Mouse (Mus musculus) embryonic fibroblast, embryonic 13.5 days (primary cell): ENCODE results near the gene Sppl2c.

Source experiments
- CTCF ChIP-seq: IDR thresholded peaks from 2 replicates; pipeline ENCODE4 v1.5.1; 2011; ENCODE audit warnings: mild to moderate bottlenecking, control low read depth, low read length, moderate library complexity, borderline replicate concordance; ENCODE audit not compliant: insufficient read depth
- POLR2A ChIP-seq: IDR thresholded peaks from 2 replicates; pipeline ENCODE4 v1.6.1; 2011; ENCODE audit warnings: low read depth, mild to moderate bottlenecking, control low read depth, low read length, moderate library complexity

GRCm38 (mm10) chr11:104186135-104186836, at the start of gene Sppl2c:
- TF ChIP-seq CTCF (no peak), POLR2A (no peak)
